Mouse (Mus musculus) cerebellum, adult 11 months (tissue): ENCODE data around the gene Slc7a3.
"Not testable (repeated sequence)": the region's sequence is repeated elsewhere in the genome, so short reads cannot be mapped to it uniquely, and the experiment has no call there.

ENCODE experiments used
- DNase-seq: peaks from one replicate; pipeline ENCODE4 v3.0.0; 2022

Gene Slc7a3

DNA sequence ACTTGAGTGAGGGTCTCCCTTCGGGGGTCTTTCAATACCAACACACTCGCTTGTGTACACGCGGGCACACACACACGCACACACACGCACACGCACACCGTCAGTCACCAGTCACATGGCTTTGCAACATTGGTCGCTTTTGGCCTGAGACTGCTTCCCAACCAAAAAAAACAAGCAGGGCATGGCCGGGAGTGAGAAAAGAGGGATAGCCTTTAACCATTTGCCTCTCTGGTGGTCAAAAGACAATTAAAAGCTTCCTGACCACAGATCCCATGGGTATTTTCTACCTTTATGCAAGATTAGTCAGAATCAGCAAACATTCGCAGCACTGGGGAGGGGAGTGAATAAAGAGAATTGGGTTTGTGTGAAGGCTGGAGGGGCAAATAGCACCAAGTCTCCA is at the start of gene Slc7a3:
Gene Slc7a3, minus strand, starts transcription at position 101 of the 400 bp plus-strand sequence.
- DNase-seq: no peak

DNA sequence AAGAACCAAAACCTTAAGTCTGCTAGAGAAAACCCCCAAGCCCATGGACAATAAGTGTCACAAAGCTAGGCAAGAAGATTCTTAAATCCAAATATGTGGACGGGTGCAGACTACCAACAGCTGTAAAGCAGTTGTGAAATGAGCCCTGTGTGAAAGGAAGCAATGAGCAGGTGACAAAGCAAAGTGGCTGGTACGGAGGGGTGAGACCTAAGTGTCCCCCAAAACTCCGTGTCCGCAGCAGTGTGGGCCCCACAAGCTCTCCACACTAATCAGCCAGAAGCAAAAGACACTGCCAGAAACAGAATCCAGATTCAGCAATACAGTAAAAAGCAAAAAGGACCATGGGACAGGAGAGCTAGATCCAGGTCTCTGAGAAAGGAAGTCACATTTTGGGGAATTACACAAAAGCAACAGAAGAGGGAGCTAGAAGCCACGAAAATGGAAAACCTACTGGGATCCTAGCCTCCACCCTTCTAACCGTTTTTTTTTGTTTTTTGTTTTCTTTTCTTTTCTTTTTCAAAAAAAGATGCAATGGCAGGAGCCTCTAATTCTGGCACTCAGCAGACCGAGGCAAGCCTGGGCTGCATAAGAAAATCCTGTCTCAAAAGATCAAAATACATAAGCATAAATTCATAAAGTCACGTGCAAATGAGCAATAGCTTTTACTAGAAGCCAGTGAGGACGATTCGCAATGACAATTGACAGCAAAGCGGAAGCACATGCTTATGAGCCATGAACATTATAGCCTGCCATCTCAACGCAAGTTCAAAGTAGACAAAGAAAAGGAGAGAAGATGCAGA is 46.4 kb upstream of the Slc7a3 start:
- peak; percentile 19 for DNase-seq

DNA sequence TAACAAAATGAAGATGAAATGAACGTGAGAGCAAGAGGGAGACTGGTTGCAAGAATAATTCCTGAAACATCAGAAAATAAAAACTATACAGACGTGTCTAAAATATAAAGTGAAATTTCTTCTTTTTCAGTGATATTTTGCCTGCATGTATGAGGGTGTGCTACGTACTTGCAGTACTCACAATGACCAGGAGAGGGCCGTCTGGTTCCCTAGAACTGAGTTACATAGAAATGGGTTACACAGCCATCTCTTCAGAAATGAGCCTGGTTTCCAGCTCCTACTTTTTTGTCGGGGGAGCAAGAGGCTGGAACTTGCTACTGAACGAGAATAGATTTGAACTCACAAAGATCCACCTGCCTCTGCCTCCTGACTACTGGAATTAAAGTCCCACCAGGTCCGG is 45.2 kb upstream of the Slc7a3 start:
- peak; percentile 60 for DNase-seq

DNA sequence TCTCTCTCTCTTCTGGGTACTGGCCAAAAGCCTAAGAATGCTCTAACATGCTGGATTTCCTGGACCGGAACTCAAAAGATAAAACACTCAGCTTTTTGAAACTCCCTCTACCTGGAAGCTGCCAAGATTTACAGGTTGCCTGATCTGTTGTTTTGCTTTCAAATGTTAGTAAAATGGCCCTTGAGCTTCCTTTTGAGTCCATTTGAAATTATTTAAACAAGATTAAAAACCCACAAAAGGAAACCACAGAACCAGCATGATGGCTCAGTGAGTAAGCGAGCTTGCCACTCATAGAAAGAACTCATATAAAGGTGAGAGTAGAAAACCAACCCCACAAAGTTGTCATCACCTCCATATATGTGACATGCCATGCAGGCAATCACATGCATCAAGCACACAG is 42.7 kb upstream of the Slc7a3 start:
- no peak for DNase-seq

DNA sequence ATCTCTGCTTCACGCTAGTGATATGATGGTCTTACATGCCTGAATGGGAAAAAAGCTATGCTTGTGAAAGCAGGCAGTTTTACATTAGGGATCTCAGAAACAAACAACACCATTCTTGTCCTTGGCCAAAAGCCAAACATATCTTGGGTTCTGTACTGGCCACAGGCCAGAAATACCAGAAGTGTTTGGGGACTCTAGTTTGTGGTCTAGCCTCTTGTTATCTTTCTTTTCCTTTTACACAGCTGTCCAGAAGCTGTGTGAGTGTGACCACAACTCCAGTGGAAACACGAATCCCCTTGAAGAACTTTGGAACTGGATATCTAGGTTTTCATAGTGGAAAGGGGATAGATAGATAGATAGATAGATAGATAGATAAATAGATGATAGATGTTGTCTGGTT is 41.2 kb upstream of the Slc7a3 start:
- no peak for DNase-seq

DNA sequence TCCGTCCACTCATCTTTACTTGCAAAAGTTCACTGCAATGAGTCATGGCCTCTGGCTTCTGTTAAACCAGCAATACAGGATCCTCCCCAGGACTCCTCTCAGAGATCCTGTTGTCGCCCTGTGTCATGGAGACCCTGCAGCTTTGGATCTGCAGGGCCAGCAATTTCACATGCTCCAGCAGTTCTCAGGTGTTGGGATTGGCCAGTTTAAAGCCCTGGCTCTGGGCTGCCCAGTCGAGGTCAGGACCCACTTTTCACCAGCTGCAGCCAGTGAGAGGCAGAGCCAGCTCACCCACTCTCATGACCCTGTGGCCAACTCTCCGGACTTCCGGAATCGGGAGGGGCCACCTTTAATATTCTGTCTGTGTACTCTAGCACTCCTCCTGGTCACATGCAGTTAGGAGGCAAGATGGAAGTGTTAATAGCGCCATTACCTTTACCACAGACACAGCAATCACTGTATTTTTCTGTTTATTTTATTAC is 40.7 kb upstream of the Slc7a3 start:
- no peak for DNase-seq

DNA sequence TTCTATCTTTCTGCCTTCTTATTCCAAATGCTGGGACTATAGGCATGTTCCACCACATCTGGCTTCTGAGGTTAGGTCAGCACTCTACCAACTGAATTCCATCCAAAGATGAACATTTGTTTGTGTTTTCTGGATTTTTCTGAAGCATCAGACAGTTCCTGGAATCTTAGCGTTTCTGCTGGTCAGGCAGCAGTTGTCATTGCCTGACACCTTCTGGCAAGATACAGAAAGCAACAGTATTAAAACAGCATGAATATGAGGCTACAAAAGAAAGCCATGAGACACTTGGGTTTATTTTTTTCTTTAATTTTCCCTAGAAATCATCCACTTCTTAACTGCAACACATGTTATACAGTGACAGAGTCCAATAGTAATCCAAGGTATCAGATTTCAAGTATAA is 34.7 kb upstream of the Slc7a3 start:
- DNase-seq: no peak

DNA sequence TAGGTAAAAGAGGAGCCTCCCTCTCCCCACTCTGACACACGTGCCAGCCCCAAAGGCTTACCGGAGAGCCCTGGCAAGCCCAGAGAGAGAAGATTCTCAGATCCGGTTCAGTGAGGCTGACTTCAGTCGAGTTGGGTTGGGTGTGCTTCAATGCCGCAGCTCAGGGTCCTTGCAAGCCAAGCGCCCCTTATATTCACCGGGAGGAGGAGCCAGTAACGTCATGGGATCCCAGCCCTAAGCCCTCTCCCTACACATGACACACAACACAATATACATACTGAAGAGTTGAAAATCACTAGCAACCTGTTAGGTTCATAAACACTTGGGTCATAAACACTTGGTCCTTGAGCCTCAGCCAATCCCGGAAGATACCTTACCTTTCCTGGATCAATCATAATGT is 609 bp downstream of the Slc7a3 start:
- DNase-seq: not testable (repeated sequence)

DNA sequence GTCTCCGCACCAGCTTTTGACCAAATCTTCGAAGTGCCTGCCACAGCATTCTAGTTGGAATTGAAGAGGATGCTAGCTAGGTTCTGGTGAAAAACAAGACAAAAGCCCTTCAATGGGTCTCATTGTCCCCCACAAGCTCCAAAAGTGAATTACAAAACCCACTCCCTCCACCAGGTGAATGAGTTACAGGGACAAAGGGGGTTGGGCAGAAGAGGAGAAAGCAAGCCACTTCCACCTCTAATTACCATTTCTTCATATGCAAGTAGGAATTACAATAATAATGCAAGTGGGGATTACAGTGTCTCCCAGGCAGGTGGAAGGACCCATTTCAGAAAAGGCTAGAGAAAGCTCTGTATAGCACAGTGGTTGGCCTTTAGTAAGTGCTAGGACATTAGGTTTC is 1.6 kb downstream of the Slc7a3 start:
- DNase-seq: no peak

DNA sequence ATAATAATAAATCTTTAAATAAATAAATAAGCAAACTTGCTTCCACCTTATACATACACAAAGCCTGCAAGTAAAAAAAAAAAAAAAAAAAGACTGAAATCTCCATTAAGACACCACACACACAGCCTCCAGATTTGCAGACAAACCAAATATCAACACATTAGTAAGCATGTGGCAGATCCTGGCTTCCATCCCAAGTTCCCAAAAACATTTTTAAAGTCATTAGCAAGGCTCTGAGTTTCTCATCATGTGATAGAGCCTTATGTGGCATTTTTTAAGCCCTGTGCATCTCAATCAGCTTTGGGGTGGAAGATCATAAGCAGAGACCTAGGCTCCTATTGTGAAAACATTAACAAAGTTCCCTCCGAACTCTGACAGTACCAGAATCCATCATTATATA is 20.6 kb downstream of the Slc7a3 start:
- DNase-seq: no peak

DNA sequence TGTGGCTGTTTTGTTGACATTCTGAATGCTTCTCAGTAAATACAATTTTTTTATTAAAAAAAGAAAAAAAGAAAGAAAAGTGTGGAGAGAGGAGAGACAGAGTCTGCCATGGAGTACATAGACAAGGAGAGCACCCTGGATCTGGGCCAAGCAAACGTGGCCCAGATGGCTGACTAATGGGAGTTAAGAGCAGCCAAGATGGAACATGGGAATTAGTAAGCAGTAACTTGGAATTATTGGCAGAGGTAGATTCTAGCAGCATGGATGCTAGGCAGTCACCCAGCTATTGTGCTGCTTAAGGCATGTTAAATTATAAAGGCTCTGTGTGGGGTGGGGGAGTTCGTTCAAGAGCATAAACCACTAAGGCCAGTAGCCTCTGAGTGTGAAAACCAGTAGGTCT is 22.3 kb downstream of the Slc7a3 start:
- DNase-seq: no peak

DNA sequence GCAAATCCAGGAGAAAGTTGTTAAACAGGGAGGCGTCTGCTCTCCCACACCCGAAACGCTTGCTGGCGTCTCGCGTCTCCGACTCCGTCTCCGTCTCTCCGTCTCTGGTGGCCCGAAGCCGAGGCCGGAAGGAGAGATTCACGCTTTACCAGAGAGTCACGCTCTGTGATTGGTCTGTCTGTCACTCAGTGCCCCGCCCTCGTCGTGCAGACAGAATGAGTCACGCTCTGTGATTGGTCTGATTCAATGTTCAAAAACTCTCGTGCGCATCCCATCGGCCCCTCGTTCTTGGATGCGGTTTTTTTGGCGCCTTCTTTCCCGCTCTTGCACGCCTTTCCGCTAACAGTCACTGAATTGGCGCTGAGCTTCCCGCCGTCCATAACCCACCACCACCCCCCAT is 26.3 kb downstream of the Slc7a3 start, which contains the start of gene Tex11:
Gene Tex11, minus strand, starts transcription at position 127 of the 400 bp plus-strand sequence.
- DNase-seq: no peak
